Mouse (Mus musculus): ENCODE data around the gene Ednrb.

GRCm38 (mm10) chr14:103797123-103797522 lies 47.1 kb downstream of the Ednrb start:
- TF ChIP-seq POLR2A (IDR thresholded peaks at IDR 0.05; ENCODE audit: low read depth, low read length) (no peak), CTCF (conservative IDR thresholded peaks at IDR 0.05; ENCODE audit: insufficient read depth, insufficient read length, low read depth, low read length) (no peak)
